Mouse (Mus musculus) large intestine, adult 2 months (tissue): ENCODE data around the gene Tiam1. TPM values are rescaled to one million over a fixed set of nuclear protein-coding genes. Genes with fewer than 3 reads are reported as not detected.

Source experiments
- DNase-seq: peaks from one replicate; pipeline ENCODE4 v3.0.0-alpha.2; 2012; ENCODE audit warnings: low read depth, low spot score
- WGBS: fragments of 180-500 bp; shearing (Covaris S2); methylation state at CpG from one replicate; pipeline ENCODE4 v1.1.7; 2018; 5-methylcytosine and 5-hydroxymethylcytosine counted together
- polyA plus RNA-seq: library from polyadenylated mRNA; depleted of rRNA; stranded (reverse); fragments of >200 nt; gene quantifications from 2 replicates; pipeline ENCODE4 v1.2.3, GENCODE M21; 2012

Gene Tiam1
- polyA plus RNA-seq, 1 experiment = 2.8 TPM

DNA sequence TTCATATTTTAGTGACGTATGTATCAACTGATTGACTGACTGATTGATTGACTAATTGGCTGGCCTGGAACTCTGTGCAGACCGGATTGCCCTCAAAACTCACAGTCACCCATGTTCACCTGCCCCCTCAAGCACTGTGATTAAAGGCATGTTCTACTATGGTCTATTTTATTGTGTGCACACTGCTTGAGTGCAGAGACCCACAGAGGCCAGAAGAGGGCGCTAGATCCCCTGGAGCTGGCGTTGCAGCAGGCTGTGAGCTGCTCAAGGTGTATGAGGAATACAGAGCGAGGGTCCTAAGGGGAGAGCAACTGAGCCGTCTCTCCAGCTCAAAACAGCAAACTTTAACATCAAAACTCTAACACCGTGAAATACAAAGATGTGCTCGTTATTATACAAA lies 202.9 kb downstream of the Tiam1 start:
- WGBS = 89% methylated on average over 8 of the region's 8 CpGs
- DNase-seq = no peak

DNA sequence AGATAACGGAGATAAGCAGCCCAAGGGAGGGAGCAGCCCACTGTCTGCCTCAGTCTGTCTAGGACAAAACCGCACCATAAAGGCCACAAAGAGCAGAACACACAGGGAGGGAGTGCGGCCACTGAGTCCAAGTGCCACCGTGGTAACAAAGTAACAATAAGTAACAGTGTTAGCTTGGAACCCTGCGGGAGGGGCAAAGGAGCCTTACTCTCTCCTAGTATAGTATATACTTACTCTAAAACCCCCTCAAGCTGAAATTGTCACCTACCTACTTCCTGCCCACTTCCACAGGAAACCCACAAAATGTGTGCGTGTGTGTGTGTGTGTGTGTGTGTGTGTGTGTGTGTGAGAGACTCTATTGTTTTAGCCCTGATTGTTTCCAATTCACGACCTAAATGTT lies 205.3 kb downstream of the Tiam1 start:
- no peak for DNase-seq
- WGBS = 62% methylated on average over 7 of the region's 7 CpGs

DNA sequence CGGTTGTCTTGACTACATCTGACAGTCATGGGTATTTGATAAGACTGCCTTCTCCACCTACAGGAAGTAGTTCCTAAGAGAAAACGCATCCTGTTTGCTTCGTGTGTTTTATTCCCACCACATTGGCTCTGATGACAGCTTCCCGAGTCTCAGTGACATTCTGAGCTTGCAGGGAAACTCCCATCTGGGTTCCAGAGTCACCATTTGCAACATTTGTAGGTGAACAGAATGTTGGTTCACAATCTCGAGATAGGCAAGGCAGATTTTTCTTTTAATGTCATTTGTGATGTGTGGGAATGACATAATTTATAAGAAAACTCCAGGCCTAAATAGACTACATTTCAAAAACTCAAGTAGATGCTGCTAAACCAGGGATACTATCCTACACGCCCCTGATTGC lies 207.0 kb downstream of the Tiam1 start:
- WGBS = 65% methylated on average over 6 of the region's 6 CpGs
- no peak for DNase-seq

DNA sequence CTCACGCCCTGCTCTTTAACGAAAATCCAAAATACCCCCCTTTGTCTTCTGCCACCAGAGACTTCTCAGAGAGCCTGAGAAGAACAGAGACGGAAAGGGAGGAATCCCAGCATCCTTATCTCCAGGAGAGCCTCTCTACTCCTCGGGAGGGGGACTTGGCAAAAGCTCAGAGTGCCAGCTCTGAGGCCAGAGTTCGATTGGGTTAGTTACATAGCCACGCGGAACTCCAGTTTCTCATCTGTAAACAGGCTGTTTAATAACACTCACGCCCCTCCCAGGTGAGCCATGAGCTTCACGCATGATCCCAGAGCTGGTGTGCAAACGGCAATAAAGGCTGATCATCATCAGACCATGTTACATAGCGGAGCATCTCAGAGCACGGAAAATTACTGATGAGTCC lies 208.2 kb downstream of the Tiam1 start:
- no peak for DNase-seq
- WGBS = 67% methylated on average over 12 of the region's 12 CpGs

DNA sequence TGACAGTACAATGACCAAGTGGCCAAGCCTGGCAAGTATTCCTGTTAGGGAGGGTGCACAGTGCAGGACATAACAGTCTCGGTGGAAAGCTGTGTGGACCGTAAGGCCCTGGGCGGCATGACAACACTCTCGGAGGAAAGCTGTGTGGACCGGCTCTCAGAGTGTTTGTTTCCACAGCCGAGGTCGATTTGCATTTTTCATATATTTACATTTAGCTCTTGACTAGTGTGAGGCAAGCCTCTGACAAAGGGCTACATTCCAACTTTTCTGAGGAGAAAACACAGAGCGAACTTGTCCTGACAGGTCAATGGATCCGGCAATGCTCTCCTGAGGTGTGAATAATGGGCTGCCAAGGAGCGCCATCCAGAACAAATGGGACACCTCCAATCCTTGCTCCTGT lies 209.0 kb downstream of the Tiam1 start:
- WGBS = 81% methylated on average over 10 of the region's 10 CpGs
- DNase-seq = no peak

DNA sequence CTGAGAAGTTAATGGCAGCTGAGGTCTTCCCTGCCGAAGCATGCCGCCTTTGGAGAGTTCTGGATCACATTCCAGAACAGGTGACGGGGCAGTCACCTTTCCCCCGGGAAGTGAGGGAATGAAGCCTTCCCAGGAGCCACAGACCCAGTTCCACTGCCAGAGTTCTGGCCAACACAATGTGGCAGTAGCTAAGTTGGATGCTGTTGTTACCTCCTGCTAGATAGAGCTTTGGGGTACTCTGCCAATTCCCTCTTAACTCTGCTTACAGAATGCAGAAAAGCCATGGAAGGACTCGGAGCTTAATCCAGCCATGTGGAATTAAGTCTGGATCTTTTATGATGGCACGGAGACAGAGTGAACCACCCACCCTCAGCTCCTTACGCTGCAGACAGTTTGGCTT lies 209.6 kb downstream of the Tiam1 start:
- DNase-seq = no peak
- WGBS = 81% methylated on average over 7 of the region's 7 CpGs

DNA sequence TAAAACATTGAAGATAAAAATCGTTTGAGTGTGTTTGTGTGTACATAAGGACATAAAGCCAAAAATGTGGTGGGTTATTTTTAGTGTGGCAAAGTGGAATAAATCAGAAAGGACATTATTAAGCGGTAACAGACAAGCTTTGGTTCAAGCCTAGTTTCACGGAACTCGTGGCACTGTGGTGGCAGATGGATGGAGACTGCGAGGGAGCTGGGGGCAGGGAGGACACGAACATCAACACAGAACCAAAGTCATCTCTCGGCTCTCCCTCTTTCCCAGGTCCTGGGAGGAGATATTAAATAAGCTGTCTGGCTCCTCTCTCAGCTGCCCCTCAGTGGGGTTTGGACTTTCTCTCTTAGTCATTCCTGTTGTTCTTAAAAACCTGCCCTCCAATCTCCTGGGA lies 215.0 kb downstream of the Tiam1 start:
- no peak for DNase-seq
- 85% methylated on average over 7 of the region's 7 CpGs for WGBS

DNA sequence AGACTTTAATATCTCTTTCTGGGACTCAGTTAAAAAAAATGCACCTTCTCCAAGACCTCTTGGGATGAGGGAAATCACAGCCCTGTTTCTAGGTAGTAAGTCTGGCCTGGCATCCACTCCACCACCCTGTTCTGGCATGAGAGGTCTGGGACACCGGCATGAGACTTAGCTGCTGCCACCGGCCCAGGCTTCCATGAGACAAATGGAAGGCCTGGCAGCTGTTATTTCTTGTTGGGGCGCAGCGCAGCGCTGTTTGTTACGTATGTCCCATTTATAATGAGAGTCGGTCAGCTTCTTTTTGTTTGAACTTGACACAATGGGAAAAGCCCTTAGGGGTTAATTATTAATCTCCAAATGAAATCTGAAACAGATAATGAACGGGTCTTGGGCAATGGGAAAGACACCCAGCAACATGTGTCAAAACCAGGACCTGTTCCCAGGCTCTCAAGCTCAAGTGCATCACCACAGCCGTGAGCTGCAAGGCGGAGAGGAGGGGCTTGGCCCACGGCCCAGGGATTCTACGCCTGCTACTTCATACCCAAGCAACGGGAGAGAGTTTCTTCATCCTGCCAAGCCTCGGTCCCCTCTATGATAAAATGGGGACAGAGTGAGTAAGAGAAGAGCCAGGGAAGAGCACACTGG lies 219.2 kb downstream of the Tiam1 start:
- no peak for DNase-seq
- WGBS = 33% methylated on average over 14 of the region's 14 CpGs

DNA sequence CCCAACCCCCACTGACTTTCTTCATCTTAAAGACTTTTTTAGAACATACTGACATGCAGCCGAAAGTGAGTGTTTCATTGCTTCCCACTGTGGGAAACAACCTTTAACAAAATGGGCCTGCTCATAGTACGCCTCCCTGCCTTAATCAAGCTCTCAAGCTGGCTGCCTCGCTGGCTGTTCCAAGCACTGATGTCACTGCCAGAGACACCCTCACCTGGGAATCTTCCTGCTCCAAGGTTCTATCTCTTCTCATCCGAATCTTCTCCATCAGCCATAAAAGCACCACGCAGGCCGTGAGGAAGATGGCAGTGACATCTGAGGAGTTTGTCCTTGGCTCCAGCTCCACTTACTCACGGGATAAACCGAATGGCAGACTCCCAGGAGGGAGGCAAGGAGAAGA lies 220.3 kb downstream of the Tiam1 start:
- WGBS = 88% methylated on average over 8 of the region's 8 CpGs
- DNase-seq = no peak

DNA sequence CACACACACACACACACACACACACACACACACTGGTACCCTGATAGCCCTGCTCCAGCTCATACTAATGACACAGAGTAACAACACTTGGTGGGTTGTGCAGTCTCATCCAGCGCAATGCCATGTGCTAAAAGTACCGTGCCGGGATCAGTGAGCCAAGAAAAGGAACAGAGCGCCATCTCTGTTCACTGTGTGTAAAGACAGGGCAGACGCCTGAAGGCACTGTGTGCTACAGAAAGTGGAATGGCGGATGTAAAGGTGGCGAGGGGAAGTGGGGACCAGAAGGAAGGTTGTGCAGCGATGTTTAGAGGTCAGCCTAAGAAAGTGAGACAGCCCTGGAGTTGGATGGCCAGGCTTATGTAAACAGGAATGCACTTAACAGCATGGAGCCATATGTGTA lies 221.1 kb downstream of the Tiam1 start:
- no peak for DNase-seq
- WGBS = 91% methylated on average over 8 of the region's 8 CpGs

DNA sequence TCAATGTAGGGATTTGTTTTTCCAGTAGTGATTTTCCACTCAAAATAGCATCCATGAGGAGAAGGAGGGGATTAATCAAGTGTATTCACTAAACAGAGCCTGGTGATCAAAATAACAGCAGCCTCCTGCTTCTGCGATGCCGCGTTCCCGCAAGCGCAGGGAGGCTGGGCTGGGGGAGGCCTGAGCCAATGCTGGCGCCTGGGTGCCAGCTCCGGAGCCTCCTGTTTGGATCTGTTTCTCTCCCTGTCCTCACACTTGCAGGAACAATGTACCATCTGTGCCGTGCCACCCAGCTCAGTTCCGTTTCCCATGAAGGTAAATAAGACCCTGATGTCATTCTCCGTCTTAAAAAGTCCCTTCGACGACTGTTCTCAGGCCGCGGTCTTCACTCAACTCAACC lies 222.2 kb downstream of the Tiam1 start:
- 93% methylated on average over 14 of the region's 14 CpGs for WGBS
- DNase-seq = no peak

DNA sequence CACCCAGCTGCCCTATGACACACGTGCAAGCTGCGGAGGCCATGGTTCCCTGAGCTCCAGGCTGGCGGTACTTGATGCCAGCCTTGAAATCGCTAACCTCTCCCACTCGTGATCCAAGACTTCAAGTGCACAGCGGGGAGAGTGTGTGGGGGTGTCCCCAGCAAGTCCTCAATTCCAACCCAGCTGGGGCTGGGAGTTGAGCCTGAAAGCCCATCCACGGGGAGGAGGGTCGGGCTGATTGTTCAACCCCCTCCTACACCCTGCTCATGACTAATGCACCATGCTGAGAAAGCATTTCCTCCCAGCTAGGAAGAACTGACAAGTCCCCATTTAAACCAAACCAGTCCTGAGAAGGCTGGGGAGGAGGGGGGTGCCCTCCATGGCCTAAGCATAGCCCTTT lies 223.2 kb downstream of the Tiam1 start:
- 88% methylated on average over 8 of the region's 8 CpGs for WGBS
- DNase-seq = no peak

DNA sequence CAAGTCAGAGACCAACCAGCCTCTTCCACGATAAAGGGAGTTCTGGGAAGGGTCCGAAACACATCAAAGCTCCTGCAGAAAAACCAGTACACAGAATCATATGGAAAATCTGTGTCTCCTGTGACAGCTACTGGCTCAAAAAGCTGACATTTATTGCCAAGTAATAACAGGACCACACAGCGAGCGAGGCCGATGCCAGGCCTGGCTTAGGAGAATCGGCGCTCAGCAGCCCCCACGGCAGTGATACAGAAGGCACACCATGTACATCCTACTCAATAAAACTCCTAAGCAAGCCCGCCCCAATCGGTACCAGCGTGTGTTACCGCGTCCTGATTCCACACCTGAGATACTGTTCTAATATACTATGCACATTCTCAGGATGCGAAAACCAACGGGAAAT lies 226.2 kb downstream of the Tiam1 start:
- 69% methylated on average over 15 of the region's 15 CpGs for WGBS
- no peak for DNase-seq

DNA sequence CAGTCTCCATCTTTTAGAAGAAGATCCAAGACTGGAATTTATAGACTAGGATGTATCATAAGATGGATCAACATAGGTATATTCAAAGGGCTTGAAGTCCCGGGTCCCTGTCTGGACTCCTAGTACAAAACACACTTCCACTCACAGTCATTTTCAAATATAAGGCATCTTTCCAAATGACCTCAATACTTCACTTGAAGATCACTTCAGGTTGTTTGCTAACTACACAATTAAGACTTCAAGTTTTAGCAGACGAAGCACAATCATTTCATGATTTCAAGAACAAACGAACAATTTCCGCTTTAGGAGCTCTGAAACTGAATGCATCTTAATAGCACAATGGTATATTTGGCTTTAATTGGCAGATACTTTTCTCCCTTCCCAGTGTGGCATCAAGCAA lies 228.6 kb downstream of the Tiam1 start:
- WGBS = 93% methylated on average over 4 of the region's 4 CpGs

DNA sequence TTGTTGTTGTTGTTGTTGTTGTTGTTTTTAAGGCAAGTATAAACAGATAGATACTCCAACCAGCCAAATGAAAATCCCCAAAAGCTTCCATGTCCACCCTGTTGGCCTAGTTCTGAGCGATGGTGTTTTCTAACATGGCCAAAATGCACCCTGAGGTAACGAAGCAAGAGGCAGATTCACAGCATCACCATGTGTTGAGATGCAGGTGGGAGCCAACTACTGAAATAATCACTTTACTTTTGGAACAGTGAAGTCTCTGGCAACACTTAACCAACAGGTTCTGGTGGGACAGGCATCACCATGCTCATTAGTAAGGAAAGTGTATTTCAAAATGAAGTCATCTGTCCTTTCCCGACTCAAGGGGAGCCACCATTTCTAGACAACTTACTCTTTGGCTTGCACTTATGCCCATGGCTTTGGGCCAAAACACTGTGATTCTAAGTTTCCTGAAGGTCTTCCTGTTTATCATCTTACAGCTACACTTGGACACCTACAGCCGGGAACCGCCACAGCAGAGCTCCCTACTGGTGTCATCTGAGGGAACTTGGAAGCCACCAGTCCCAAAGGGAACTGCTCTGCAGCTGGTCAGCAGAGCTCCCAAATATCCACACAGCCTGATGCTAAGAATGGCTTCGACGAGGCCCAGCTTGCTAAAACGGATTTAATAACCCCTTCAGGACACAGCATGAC lies 230.7 kb downstream of the Tiam1 start:
- no peak for DNase-seq

More for the DNA sequence above, 228.6 kb downstream of the Tiam1 start:
- DNase-seq = no peak

DNA sequence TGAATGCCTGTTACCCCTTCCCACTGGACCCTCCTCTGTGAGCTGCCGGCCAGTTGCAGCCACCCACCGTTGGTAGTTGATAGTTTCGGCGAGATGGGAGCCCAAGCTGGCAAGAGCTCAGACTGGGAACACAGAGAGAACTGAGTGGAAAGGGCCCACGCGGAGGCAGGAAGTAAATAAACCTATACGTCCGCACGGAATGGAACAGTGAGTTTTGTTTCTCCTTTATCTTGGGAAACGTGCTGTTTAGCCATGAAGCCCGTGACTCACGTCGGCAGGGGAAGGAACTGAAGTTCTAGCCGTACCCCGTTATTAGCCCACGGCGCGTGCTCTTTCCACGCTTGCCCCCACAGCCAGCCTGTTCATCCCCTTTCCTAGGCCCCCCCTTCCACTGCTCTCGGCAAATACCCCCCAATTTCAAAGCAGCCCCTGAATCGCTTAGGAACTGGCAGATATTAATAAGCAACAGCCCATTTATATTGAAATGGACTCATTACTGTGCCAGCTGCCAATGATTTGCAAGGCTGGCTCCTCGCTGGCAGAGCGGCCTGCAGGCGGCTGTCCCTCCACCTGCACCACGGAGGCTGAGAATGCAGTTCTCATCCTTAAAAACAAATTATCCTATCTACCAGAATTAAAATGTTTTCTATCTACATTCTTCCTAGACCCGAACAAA lies 234.0 kb downstream of the Tiam1 start:
- DNase-seq = no peak

More for the DNA sequence above, 230.7 kb downstream of the Tiam1 start:
- 71% methylated on average over 8 of the region's 8 CpGs for WGBS

DNA sequence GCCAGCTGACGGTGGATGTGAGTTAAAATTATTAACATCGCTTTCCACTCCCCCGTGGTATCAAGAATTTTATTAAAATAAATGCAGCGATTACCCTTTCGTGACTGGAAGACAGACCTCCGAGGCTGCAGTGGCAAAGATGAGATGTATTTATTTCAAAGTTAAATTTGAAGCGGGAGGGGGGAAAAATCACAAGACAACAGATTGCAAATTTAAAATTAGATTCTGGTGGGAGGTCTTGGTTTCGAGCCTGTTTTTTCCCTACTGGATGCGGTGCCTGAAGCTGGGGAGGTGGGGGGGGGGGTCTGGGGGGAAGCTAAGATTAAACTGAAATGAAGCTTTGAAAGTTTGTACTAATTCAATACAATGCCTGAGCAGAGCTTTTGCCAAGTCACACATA lies 235.9 kb downstream of the Tiam1 start:
- DNase-seq = no peak
- 70% methylated on average over 9 of the region's 9 CpGs for WGBS

More for the DNA sequence above, 234.0 kb downstream of the Tiam1 start:
- WGBS = 84% methylated on average over 26 of the region's 26 CpGs

DNA sequence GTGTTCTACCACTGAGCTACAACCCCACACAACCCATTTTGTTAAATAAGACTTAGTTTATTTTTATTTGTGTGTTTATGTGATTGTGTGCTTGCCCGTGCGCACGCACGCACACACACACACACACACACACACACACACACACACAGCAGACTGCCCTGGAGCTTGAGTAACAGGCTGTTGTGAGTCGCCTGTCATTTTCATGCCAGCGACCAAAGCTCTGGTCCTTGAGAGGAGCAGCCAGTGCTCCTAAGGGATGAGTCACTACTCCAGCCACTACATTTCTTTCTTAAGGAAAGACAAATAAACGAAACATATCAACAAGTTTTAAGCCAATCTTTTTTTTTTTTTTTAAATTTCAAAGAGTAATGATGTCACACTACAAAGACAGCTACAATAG lies 236.7 kb downstream of the Tiam1 start:
- no peak for DNase-seq
- 83% methylated on average over 7 of the region's 7 CpGs for WGBS

DNA sequence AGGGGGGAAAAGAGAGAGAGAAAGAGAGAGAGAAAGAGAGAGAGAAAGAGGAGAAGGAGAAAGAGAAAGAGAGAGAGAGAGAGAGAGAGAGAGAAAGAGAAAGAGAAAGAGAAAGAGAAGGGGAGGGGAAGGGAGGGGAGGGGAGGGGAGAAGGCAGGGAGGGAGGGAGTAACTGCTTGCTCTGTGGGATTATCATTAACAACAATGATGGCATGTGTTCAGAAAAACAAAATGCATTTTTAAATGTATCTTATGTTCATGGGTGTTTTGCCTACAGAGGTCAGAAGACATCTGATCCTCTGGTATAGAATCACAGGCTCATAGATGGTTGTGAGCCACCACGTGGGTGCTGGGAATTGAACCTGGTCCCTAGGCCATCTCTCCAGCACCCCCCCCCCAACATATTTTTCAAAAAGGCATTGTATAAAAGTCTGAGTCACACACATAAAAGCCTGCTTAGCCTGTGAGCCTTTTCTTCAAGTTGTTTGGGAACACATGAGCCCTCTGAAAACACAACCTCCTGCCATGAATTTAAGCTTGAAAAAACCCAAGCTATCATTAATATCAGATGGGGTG lies 237.8 kb downstream of the Tiam1 start:
- WGBS = 90% methylated on average over 1 of the region's 1 CpGs
- no peak for DNase-seq

DNA sequence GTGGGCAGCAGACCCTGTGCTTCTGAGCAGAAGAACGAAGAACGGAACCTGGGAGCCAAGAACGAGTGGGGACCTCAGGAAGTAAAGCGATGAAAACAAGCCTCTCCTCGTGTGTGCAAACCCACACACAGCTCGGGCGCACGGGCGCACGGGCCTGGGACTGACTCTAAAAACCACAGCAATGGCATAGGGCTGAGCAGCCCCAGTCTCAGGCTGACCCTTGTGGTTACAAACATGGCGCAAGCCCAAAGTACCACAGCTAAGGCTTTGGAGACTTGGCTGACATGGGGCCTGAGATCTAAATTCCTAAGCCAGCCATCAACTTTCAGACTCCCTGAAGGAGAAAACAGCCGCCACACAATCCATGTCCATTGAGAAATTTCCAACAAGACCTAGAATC lies 239.4 kb downstream of the Tiam1 start:
- WGBS = 93% methylated on average over 12 of the region's 12 CpGs
- no peak for DNase-seq
